Mouse (Mus musculus) olfactory bulb, adult 2 months (tissue): ENCODE data around the gene Syngr3. TPM values are rescaled to one million over a fixed set of nuclear protein-coding genes. Genes with fewer than 3 reads are reported as not detected.

Experiments
- H3K27ac ChIP-seq: fragments of 200-500 bp; 2 replicates; pipeline ENCODE4 v1.5.1; 2012; ENCODE audit warnings: low read depth, low read length; ENCODE audit not compliant: insufficient read depth
- H3K4me1 ChIP-seq: fragments of 200-500 bp; 2 replicates; pipeline ENCODE4 v1.6.1; 2012; ENCODE audit warnings: low read length; ENCODE audit not compliant: control insufficient read depth, insufficient read depth
- H3K4me3 ChIP-seq: fragments of 200-500 bp; 2 replicates; pipeline ENCODE4 v1.5.1; 2012; ENCODE audit warnings: mild to moderate bottlenecking, low read depth, low read length, moderate library complexity; ENCODE audit not compliant: insufficient read depth
- CTCF ChIP-seq: fragments of 200-500 bp; IDR thresholded peaks from 2 replicates; pipeline ENCODE4 v1.5.1; 2012; ENCODE audit warnings: low read depth, mild to moderate bottlenecking, low read length, moderate library complexity; ENCODE audit not compliant: insufficient read depth
- POLR2A ChIP-seq: fragments of 200-500 bp; IDR thresholded peaks from 2 replicates; pipeline ENCODE4 v1.6.1; 2012; ENCODE audit warnings: mild to moderate bottlenecking, low read depth, low read length, moderate library complexity; ENCODE audit not compliant: insufficient read depth
- WGBS: fragments of 180-500 bp; shearing (Covaris S2); methylation state at CpG from one replicate; pipeline ENCODE4 v1.1.7; 2018; 5-methylcytosine and 5-hydroxymethylcytosine counted together
- polyA plus RNA-seq: library from polyadenylated mRNA; stranded (reverse); fragments of >200 nt; gene quantifications from 2 replicates; pipeline ENCODE4 v1.2.4, GENCODE M21; 2012; ENCODE audit warnings: low replicate concordance; ENCODE audit not compliant: missing spikeins, insufficient read depth, insufficient read length

The Syngr3 gene
- polyA plus RNA-seq, 1 experiment: not detected

DNA sequence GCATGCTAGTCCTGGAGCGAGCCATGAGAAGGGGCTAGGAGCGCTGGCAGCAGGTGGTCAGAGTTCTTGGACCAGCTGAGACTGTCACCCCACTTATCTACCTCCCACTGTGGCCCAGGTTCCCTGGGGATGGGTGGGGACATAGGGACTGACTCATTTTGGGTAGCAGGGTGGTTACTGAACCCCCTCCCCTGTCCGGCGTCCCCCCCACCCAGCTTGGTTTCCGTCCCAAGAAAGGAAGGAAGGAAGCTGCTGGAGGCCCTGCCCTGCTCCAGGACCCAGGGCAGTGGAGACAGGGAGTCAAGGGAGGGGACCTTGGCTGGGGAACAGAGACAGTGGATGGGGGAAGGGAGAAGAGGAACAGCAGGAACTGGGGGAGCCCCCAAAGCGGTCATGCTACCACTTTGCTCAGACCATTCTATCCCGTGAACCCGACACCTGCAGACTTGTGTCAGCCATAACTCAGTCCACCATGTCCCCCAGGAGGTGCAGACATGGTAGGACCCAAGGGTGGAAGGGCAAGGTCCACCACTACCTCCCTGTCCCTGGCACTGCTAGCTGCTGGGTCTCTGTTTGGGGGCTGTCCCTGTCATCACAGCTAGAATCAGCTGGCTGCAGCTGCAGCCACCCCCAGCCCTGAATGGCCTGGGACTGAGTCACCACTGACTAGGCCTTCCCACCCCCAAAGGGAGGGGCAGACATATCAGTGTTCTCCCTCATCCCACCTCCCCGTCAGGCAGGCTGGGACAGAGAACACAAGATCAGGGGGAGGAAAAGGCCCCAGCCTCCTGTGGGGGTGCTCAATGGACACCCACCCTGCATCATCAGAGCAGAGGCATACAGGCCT is 44.7 kb downstream of the Syngr3 start:
- TF ChIP-seq CTCF: no peak
- 0 out of 2 replicates have a peak, but pooled peaks have one; percentile 19 for TF ChIP-seq POLR2A
- 65% methylated on average over 9 of the region's 9 CpGs for WGBS
- Histone ChIP-seq H3K4me1 (peaks cover 60% of the 10 kb centered on the region), H3K4me3 (peak overlapping the region; percentile 2; the same call in 1 of the 2 replicates), H3K27ac (peak overlapping the region; percentile 95)

DNA sequence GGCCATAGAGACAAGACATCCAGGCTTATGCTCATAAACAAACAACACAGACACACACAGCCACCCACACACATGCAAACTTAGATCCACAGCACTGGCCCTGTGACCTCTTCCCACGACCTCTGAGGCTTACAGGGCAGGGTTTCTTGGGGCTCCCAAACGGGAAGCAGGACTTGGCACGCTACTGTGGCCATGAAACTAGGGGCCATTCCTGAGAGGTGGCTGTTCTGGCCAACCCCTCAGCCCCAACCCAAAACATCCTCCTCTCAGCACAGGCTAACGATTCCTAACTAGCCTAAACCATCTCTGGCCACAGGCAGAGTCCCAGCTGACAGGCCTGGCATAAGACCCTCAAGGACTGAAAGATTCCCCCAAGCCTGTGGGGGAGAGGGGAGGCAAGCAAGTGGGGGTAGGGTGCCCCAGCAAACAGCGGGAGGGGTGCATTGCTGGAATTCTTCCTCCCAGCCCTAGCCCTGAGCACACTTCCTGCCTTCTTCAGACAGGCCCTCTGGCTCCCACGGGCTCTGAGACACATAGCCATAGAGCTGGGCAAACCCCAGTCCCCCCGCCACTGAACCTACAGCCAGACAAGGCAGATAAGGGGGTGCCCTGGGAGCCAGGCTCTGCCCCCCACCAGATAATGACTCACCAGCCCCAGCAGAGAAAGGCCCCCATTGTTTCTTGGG is 45.6 kb downstream of the Syngr3 start:
- TF ChIP-seq CTCF: no peak
- no peak for TF ChIP-seq POLR2A
- whole genome bisulfite sequencing: 51% methylated on average over 7 of the region's 7 CpGs

DNA sequence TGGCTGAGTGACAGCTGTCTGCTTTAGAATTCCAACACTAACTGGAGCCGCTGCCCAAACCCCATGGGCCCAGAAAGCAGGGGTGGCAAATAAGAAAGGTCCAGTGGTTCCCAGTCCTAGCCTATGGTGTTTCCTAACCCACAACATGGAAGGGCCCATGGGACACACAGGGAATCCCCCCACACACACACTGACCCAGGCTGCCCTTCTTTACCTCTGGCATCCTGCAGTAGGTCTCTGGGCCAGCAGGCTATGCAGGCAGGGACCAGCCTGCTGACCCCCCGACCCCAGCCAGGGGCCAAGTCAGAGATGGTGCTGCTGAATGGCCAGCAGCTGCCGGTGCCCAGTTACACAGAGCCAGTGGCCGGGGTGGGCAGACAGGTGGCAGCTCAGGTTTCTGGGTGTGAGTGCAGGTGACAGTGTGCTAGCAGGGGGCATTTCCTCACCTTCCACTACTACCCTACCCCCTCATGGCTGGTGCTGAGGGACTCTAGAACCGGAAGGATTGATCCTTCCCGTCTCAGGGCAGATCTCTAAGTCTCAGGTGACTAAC is 46.9 kb downstream of the Syngr3 start:
- H3K4me1 ChIP-seq: peaks cover 72% of the 10 kb centered on the region
- no peak overlapping the region for H3K27ac ChIP-seq
- TF ChIP-seq CTCF: no peak
- TF ChIP-seq POLR2A: no peak
- H3K4me3 ChIP-seq: no peak overlapping the region
- 82% methylated on average over 6 of the region's 6 CpGs for WGBS

More for the DNA sequence above, 45.6 kb downstream of the Syngr3 start:
- no peak overlapping the region; the same call in 1 of the 2 replicates for H3K4me3 ChIP-seq
- peaks cover 68% of the 10 kb centered on the region for H3K4me1 ChIP-seq
- peak overlapping the region; percentile 95 for H3K27ac ChIP-seq

- TF ChIP-seq POLR2A (no peak), CTCF (no peak)
Measured at GRCm38 (mm10) chr17:24641944-24642343, 47.8 kb downstream of the Syngr3 start.

GRCm38 (mm10) chr17:24640581-24640980 is 49.2 kb downstream of the Syngr3 start:
- Histone ChIP-seq H3K27ac (no peak overlapping the region), H3K4me1 (peaks cover 67% of the 10 kb centered on the region), H3K4me3 (no peak overlapping the region)
- TF ChIP-seq POLR2A (no peak), CTCF (no peak)
- WGBS: 95% methylated on average over 15 of the region's 15 CpGs

More at GRCm38 (mm10) chr17:24641944-24642343, 47.8 kb downstream of the Syngr3 start:
- no peak overlapping the region for H3K27ac ChIP-seq
- peaks cover 69% of the 10 kb centered on the region for H3K4me1 ChIP-seq
- H3K4me3 ChIP-seq: no peak overlapping the region
- WGBS: 94% methylated on average over 14 of the region's 14 CpGs

- no peak for TF ChIP-seq CTCF
- no peak for TF ChIP-seq POLR2A
- H3K4me3 ChIP-seq: no peak overlapping the region
- WGBS: 87% methylated on average over 7 of the region's 7 CpGs
- H3K4me1 ChIP-seq: peaks cover 67% of the 10 kb centered on the region
- no peak overlapping the region for H3K27ac ChIP-seq
Measured at GRCm38 (mm10) chr17:24640119-24640518, 49.6 kb downstream of the Syngr3 start.

- Histone ChIP-seq H3K4me1 (peaks cover 66% of the 10 kb centered on the region), H3K27ac (peak overlapping the region; percentile 27; the same call in 1 of the 2 replicates), H3K4me3 (no peak overlapping the region)
- TF ChIP-seq CTCF (no peak), POLR2A (no peak)
- 60% methylated on average over 5 of the region's 5 CpGs for WGBS
Measured at GRCm38 (mm10) chr17:24639571-24639988, 50.2 kb downstream of the Syngr3 start.

DNA sequence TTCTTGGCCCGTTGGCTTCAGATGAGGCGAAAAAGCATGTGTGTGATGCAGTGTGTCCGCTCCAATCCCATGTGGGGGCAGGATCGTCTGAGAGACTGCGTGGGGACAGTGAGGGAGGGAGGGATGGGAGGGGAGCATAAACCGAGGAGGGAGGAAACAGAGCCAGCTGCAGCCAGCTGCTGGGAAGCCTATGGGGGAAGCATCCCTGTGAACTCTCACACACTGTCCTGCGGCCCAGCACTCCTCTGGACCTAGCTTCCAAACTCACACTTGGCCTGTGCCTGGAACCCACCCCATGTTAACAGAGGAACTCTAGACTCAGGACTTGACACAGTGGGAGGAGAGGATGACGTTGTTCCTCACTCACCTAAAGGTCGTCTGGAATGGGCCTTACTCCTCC is 50.9 kb downstream of the Syngr3 start:
- TF ChIP-seq CTCF (no peak), POLR2A (0 out of 2 replicates have a peak, but pooled peaks have one; percentile 16)
- WGBS: 52% methylated on average over 9 of the region's 9 CpGs
- peak overlapping the region; percentile 27 for H3K27ac ChIP-seq
- H3K4me1 ChIP-seq: peaks cover 62% of the 10 kb centered on the region
- no peak overlapping the region for H3K4me3 ChIP-seq

- Histone ChIP-seq H3K4me3 (no peak overlapping the region), H3K27ac (no peak overlapping the region), H3K4me1 (peaks cover 59% of the 10 kb centered on the region)
- WGBS: 81% methylated on average over 4 of the region's 4 CpGs
- TF ChIP-seq CTCF: no peak
- TF ChIP-seq POLR2A: no peak
Measured at GRCm38 (mm10) chr17:24638214-24638613, 51.5 kb downstream of the Syngr3 start.
